Mouse (Mus musculus): ENCODE measurements around the gene Dld. TPM values are rescaled to one million over a fixed set of nuclear protein-coding genes. Genes with fewer than 3 reads are reported as not detected.

The Dld gene
- total and polyA plus RNA-seq, 3 experiments, result 61.2 to 109 (median 79.8) TPM

GRCm38 (mm10) chr12:31289046-31289445 is 62.2 kb downstream of the Dld start:
- H3K9ac ChIP-seq (ENCODE audit: insufficient read depth, low read depth), result no peak overlapping the region
- dilution Hi-C loops (cut with MboI; ENCODE audit: extremely low pct_ligation_motif_present, extremely low pct_unique_long_range_greater_than_20kb, low sequenced_read_pairs), result no loop called here
- no peak overlapping the region for H3K27ac ChIP-seq (ENCODE audit: insufficient read depth, low read depth)

GRCm38 (mm10) chr12:31283617-31284136 is 67.6 kb downstream of the Dld start:
- dilution Hi-C loops (cut with MboI; ENCODE audit: extremely low pct_ligation_motif_present, extremely low pct_unique_long_range_greater_than_20kb, low sequenced_read_pairs), result no loop called here
- no peaks in the 10 kb centered on the region for H3K79me2 ChIP-seq (replicated peaks; ENCODE audit: control insufficient read depth, extremely low read depth, insufficient read depth, poor library complexity, severe bottlenecking)
- H3K36me3 ChIP-seq (replicated peaks in 1 of 2; ENCODE audit: control insufficient read depth in 1 of 2, insufficient read depth in 1 of 2, low read length in 1 of 2), result no peaks in the 10 kb centered on the region
- no peak overlapping the region for H3K9ac ChIP-seq (ENCODE audit: insufficient read depth, low read depth)
- H3K9me3 ChIP-seq (replicated peaks; ENCODE audit: low read length), result no peaks in the 10 kb centered on the region
- no peaks in the 10 kb centered on the region for H3K4me1 ChIP-seq (ENCODE audit: control insufficient read depth in 1 of 2, insufficient read depth in 2 of 2)
- H3K27ac ChIP-seq (ENCODE audit: insufficient read depth, low read depth), result no peak overlapping the region
- H3K4me3 ChIP-seq (replicated peaks in 1 of 3; ENCODE audit: low read depth in 2 of 3, low read length in 2 of 3, poor library complexity in 1 of 3), result no peak overlapping the region
- TF ChIP-seq CHD2 (IDR thresholded peaks at IDR 0.05; ENCODE audit: low read length), result no peak
- TF ChIP-seq MAFK (IDR thresholded peaks at IDR 0.05; ENCODE audit: insufficient replicate concordance, low read length), result no peak
- no peak for TF ChIP-seq POLR2A (IDR thresholded peaks at IDR 0.05; ENCODE audit: low read depth, low read length)
- TF ChIP-seq ZC3H11A (IDR thresholded peaks at IDR 0.05; ENCODE audit: low read depth, low read length), result no peak
- TF ChIP-seq RCOR1 (conservative IDR thresholded peaks at IDR 0.05; ENCODE audit: low read depth, low read length), result no peak
- TF ChIP-seq MAX (IDR thresholded peaks at IDR 0.05; ENCODE audit: low read length), result no peak
- no peak for TF ChIP-seq UBTF (IDR thresholded peaks at IDR 0.05; ENCODE audit: low read depth, low read length)
- TF ChIP-seq MAZ (IDR thresholded peaks at IDR 0.05; ENCODE audit: low read depth, low read length), result no peak
- no peak for TF ChIP-seq ETS1 (conservative IDR thresholded peaks at IDR 0.05; ENCODE audit: low read depth, low read length)
- TF ChIP-seq CTCF (conservative IDR thresholded peaks at IDR 0.05 in 1 of 2, IDR thresholded peaks at IDR 0.05 in 1 of 2; ENCODE audit: low read depth in 2 of 2, low read length in 2 of 2), result no peak
- TF ChIP-seq MYC (IDR thresholded peaks at IDR 0.05; ENCODE audit: low read depth, low read length), result no peak
- no peak for TF ChIP-seq MXI1 (IDR thresholded peaks at IDR 0.05; ENCODE audit: low read depth, low read length)
- no peak for TF ChIP-seq KAT2A (IDR thresholded peaks at IDR 0.05; ENCODE audit: insufficient replicate concordance, low read length)
- no peak for TF ChIP-seq GABPA (IDR thresholded peaks at IDR 0.05; ENCODE audit: insufficient replicate concordance, low read depth, low read length)
- no peak for TF ChIP-seq E2F4 (IDR thresholded peaks at IDR 0.05; ENCODE audit: insufficient replicate concordance, low read depth, low read length)
- in situ Hi-C loops (cut with MboI; ENCODE audit: low pct_ligation_motif_present, low pct_unique_long_range_greater_than_20kb, low sequenced_read_pairs), result no loop called here
- H3K27me3 ChIP-seq (replicated peaks), result no peaks in the 10 kb centered on the region
- DNase-seq (ENCODE audit: extremely low read depth), result no peak
- H3K4me2 ChIP-seq (ENCODE audit: insufficient read depth, low read depth, poor library complexity, severe bottlenecking), result no peak overlapping the region

More at GRCm38 (mm10) chr12:31289046-31289445, 62.2 kb downstream of the Dld start:
- in situ Hi-C loops (cut with MboI; ENCODE audit: low pct_ligation_motif_present, low pct_unique_long_range_greater_than_20kb, low sequenced_read_pairs), result no loop called here
- no peak for TF ChIP-seq NRF1 (IDR thresholded peaks at IDR 0.05; ENCODE audit: low read depth, low read length)
- TF ChIP-seq KAT2A (IDR thresholded peaks at IDR 0.05; ENCODE audit: insufficient replicate concordance, low read length), result no peak
- no peak for TF ChIP-seq RAD21 (IDR thresholded peaks at IDR 0.05; ENCODE audit: low read depth, low read length)
- no peak for TF ChIP-seq USF1 (IDR thresholded peaks at IDR 0.05; ENCODE audit: low read depth, low read length)
- H3K79me2 ChIP-seq (replicated peaks; ENCODE audit: control insufficient read depth, extremely low read depth, insufficient read depth, poor library complexity, severe bottlenecking), result no peaks in the 10 kb centered on the region
- H3K4me3 ChIP-seq (replicated peaks in 1 of 3; ENCODE audit: low read depth in 2 of 3, low read length in 2 of 3, poor library complexity in 1 of 3), result no peak overlapping the region
- H3K36me3 ChIP-seq (replicated peaks in 1 of 2; ENCODE audit: control insufficient read depth in 1 of 2, insufficient read depth in 1 of 2, low read length in 1 of 2), result no peaks in the 10 kb centered on the region
- no peaks in the 10 kb centered on the region for H3K27me3 ChIP-seq (replicated peaks)
- H3K4me1 ChIP-seq (ENCODE audit: control insufficient read depth in 1 of 2, insufficient read depth in 2 of 2), result peaks cover 0 to 3% of the 10 kb centered on the region in 2 experiments; a peak in 1 of 4 replicates
- no peak overlapping the region for H3K4me2 ChIP-seq (ENCODE audit: insufficient read depth, low read depth, poor library complexity, severe bottlenecking)
- H3K9me3 ChIP-seq (replicated peaks; ENCODE audit: low read length), result no peaks in the 10 kb centered on the region
- DNase-seq (ENCODE audit: extremely low read depth), result no peak

Measured in CH12.LX (cell line).